In genomic region chr14:101327421-101327820, GRCm38 (mm10) we compare ENCODE assay signal across 9 mouse cellular contexts.
A peak's percentile ranks its signal among the peaks of the same experiment; 100 is the strongest.
DNase-seq lines count a peak whose midpoint lies in the region; ATAC-seq and TF ChIP-seq lines count a peak whose summit lies in the region.
"Had no signal": no experiment of that assay in that cellular context is flagged by ENCODE, and none has a peak within 500 bp of the region (broad histone marks: within the 10 kb centered on the region; RNA-seq: fewer than 3 reads in every experiment).

No protein-coding gene starts in this region.

- ATAC-seq in forebrain, postnatal 0 days: peak; percentile 82

- H3K9ac ChIP-seq in forebrain, postnatal 0 days: no peak overlapping the region
- H3K9ac ChIP-seq: heart, embryonic 13.5 days had no signal

- H3K27me3 ChIP-seq in forebrain, postnatal 0 days (ENCODE audit: insufficient read depth, low read length): no peaks in the 10 kb centered on the region
- H3K27me3 ChIP-seq: heart, embryonic 13.5 days had no signal

- intact Hi-C loops in heart, postnatal 14 days (cut with DNase I): no loop called here

- H3K4me1 ChIP-seq in forebrain, postnatal 0 days (ENCODE audit: insufficient read depth): no peaks in the 10 kb centered on the region

- H3K4me3 ChIP-seq in forebrain, postnatal 0 days (ENCODE audit: low read depth, low read length): no peak overlapping the region
- H3K4me3 ChIP-seq: heart, embryonic 13.5 days had no signal

- no peak overlapping the region for H3K27ac ChIP-seq in forebrain, postnatal 0 days (ENCODE audit: low read depth, low read length)
- H3K27ac ChIP-seq: heart, embryonic 13.5 days had no signal

- H3K36me3 ChIP-seq in forebrain, postnatal 0 days (ENCODE audit: insufficient read depth): no peaks in the 10 kb centered on the region
- H3K36me3 ChIP-seq: heart, embryonic 13.5 days had no signal

- WGBS in forebrain, postnatal 0 days: 28% methylated on average over 6 of the region's 6 CpGs

- DNase-seq in layer of hippocampus, adult 11-12 months (ENCODE audit: low spot score): peak; percentile 6
- DNase-seq in layer of hippocampus, adult 9-11 months: no peak
- peak; percentile 23 for DNase-seq in cerebellum, adult 11 months
- DNase-seq in forebrain, postnatal 0 days: peak; percentile 63
- peak; percentile 15 for DNase-seq in neural tube, embryonic 10.5 days (ENCODE audit: extremely low spot score, low spot score)
- no peak for DNase-seq in heart, postnatal 14 days
- no peak for DNase-seq in kidney, adult 18-20 months
- DNase-seq in kidney, postnatal 10 days: no peak

- H3K9me3 ChIP-seq in forebrain, postnatal 0 days (ENCODE audit: low read length): no peaks in the 10 kb centered on the region
- H3K9me3 ChIP-seq: heart, embryonic 13.5 days had no signal

- TF ChIP-seq CTCF in forebrain, postnatal 0 days (IDR thresholded peaks at IDR 0.05; ENCODE audit: low read depth): no peak

- no peak overlapping the region for H3K4me2 ChIP-seq in forebrain, postnatal 0 days (ENCODE audit: low read depth)
- H3K4me2 ChIP-seq: heart, embryonic 13.5 days had no signal

Comparison
In these comparisons a context has a peak if more than half of its experiments do, and no peak if none do; other contexts are left out.
1. DNase-seq: peak in layer of hippocampus, adult 11-12 months (single experiment), cerebellum, adult 11 months (single experiment), forebrain, postnatal 0 days (single experiment) and neural tube, embryonic 10.5 days (single experiment); none in layer of hippocampus, adult 9-11 months (single experiment), heart, postnatal 14 days (0 of 2), kidney, adult 18-20 months (single experiment) and kidney, postnatal 10 days (single experiment).